ENCODE assay signal across 13 mouse cellular contexts in genomic region chr6:147704297-147704696, GRCm38 (mm10).
"Had no signal": no experiment of that assay in that cellular context is flagged by ENCODE, and none has a peak within 500 bp of the region (broad histone marks: within the 10 kb centered on the region; RNA-seq: fewer than 3 reads in every experiment).

No protein-coding gene starts in this region.

- ATAC-seq: liver, postnatal 0 days; lung, postnatal 0 days; midbrain, embryonic 16.5 days had no signal

- DNase-seq: liver, postnatal 0 days; lung, adult 2 months; lung, postnatal 14 days; lung, postnatal 36 days; midbrain, embryonic 14.5 days; right cerebral cortex, postnatal 25 days; right cerebral cortex, postnatal 4 days; spleen, adult 18-20 months; thymus, adult 18-20 months; thymus, postnatal 14 days; thymus, postnatal 36 days had no signal
